Mouse (Mus musculus) adrenal gland, adult 2 months (tissue): ENCODE data around the gene Qrsl1. TPM values are rescaled to one million over a fixed set of nuclear protein-coding genes. Genes with fewer than 3 reads are reported as not detected.
A peak's percentile ranks its signal among the peaks of the same experiment; 100 is the strongest.
"Not testable (repeated sequence)": the region's sequence is repeated elsewhere in the genome, so short reads cannot be mapped to it uniquely, and the experiment has no call there.

ENCODE experiments used
- DNase-seq: peaks from one replicate; pipeline ENCODE4 v3.0.0; 2021
- long read RNA-seq: library from polyadenylated mRNA; stranded (forward); transcript quantifications from one replicate; pipeline ENCODE4 v2.0.0, GENCODE M21; 2021
- polyA plus RNA-seq: library from polyadenylated mRNA; depleted of rRNA; stranded (reverse); fragments of >200 nt; gene quantifications from 2 replicates; pipeline ENCODE4 v1.2.3, GENCODE M21; 2012; rRNA removed
- total RNA-seq, 2 experiments: library from RNA; stranded (reverse); gene quantifications; 2 replicates each; pipeline ENCODE4 v1.2.3; 2021

Qrsl1 gene
- total RNA-seq, result 10 to 100 TPM in 1 of 2 experiments, 1 to 10 TPM in 1; 9.3 to 12.0 TPM
- 4.7 and 4.8 TPM in 2 replicates for polyA plus RNA-seq
- long read RNA-seq, transcript Qrsl1-201 (11 exons, 1,981 nt), result major isoform, 11 of 11 reads
- long read RNA-seq, partial matches to known transcripts, result 0 of 11 reads
- long read RNA-seq, other reads (novel, unspliced or antisense), result 0 of 11 reads

DNA sequence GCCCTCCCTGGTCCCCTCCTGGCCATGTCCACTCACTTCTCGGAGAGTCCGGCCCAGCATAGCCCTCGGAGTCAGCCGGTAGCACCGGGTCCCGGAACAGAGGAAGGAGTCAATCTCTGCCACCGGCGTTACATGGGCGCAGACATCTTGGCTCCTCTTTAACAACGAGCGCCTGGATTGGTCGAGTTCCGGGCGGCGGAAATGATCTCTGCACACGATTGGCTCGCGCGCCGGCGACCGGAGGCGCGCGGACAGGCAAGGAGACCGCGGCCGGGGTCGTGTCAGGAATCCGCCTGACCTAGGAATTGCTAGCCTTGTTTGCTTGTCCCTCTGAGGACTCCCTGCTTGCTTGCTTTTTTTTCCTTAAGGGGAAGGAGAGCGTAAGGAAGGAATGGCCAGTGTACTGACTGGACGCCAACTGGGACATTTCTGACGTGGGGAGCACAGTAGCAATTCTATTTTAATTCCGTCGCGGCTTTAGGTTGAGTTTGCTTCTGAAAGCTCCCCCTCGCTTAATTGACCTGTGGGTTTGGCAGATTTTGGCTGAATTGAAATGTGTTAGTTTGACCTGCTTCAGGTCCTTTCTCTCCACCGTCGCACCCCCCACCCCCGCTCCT lies at the start of gene Qrsl1, which contains the start of gene Rtn4ip1:
Gene Qrsl1 (minus strand): TSS at position 168 of the 617 bp plus-strand sequence.
Gene Rtn4ip1 (plus strand): TSS at position 230 of the 617 bp plus-strand sequence.
- peak; percentile 96 for DNase-seq

- DNase-seq, result no peak
Measured at GRCm38 (mm10) chr10:43945435-43945834, 43.9 kb upstream of the Qrsl1 start.

GRCm38 (mm10) chr10:43943736-43944135 lies 42.2 kb upstream of the Qrsl1 start:
- DNase-seq, result peak; percentile 29

DNA sequence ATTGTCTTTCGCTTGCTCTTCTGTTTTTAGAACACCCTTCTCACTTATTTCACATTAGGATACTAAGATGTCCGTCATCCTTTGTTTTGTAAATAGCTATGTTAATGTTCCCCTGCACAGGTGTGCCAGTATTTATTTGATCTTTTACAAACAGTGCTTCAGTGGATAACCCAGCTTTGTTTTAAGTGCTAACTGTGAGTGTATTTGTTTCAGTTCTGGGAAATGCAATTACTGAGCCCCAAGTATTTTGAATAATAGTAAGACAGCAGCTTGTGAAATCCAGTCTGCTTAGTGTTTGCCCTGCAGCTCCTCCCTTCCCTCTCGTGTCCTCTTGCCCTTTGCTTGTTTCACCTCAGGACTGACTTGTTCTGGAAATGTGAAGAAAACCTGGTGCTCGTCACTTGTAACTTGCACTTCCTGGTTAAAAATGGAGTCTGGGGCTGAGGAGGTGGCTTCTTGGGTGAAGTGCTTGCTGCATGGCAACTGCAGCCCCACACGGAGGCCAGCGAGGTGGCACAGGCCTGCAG lies 37.7 kb upstream of the Qrsl1 start:
- no peak for DNase-seq

DNA sequence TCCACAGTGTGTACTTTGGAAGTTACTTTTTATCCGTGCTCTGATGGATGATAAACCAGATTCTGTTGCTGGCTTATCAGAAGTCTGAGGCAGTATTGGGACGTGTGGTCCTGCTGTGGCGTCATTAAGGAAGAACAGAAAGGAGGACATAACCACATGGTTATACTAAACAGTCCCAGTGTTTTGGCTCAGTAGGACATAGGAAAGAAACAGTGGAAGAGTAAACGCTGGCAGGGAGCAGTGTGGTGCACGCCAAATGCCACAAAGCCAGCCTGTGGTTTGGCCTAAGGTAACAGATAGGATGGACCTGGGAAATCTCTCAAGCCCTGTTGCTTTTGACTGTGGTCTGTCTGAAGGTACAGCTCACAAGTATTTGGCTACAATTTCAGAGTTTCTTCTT lies 27.1 kb upstream of the Qrsl1 start:
- DNase-seq, result no peak

- DNase-seq, result no peak
Measured at GRCm38 (mm10) chr10:43927736-43928135, 26.2 kb upstream of the Qrsl1 start.

- not testable (repeated sequence) for DNase-seq
Measured at GRCm38 (mm10) chr10:43925776-43926175, 24.2 kb upstream of the Qrsl1 start.

- no peak for DNase-seq
Measured at GRCm38 (mm10) chr10:43923096-43923495, 21.6 kb upstream of the Qrsl1 start.

DNA sequence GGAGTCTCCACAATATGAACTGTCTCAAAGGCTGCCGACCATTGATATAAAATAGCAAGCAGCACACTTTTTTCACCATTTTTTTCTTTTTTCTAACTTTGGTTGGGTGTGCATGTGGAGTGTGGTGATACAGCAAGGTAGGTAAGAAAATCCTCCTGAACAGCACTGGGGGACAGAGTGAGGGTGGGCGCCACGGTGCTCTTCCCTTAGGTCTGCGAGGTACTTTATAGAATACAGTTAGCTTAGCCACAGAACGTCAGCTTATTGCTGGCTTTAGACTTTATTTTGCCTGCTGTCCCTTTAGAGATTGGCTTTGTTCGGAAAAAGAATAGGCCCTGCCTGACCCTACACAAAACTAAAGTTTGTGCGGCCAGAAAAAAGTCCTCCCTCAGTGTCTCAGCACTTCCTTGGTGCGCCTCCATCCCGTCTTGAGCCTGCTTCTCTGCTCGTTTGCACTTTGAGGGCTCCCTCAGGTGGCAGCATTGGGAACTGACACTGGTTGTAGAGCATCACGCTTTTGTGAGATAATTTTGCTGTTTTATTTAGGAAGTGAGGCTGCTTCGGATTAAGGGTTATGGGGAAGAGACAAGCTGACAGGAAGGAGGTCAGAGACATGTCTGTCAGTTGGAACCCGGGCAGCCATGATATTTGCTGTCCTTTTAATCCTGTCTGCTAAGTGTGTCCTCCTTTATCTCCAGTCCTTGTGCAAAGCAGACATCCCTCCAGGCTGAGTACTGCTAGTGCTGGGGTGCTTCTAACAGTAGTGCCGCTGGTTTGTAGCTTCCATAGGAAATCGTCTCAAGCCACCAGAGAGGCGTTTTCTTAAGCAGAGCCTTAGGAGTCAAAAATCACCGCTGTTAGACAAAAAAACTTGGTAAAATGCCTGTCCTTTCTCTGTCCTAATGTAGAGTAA lies 17.4 kb upstream of the Qrsl1 start:
- DNase-seq, result peak; percentile 69

GRCm38 (mm10) chr10:43916737-43917136 lies 15.2 kb upstream of the Qrsl1 start:
- DNase-seq, result no peak

- DNase-seq, result no peak
Measured at GRCm38 (mm10) chr10:43916181-43916580, 14.6 kb upstream of the Qrsl1 start.

GRCm38 (mm10) chr10:43912236-43912635 lies 10.7 kb upstream of the Qrsl1 start:
- DNase-seq, result no peak

GRCm38 (mm10) chr10:43910873-43911142 lies 9.3 kb upstream of the Qrsl1 start:
- DNase-seq, result no peak

- no peak for DNase-seq
Measured at GRCm38 (mm10) chr10:43910032-43910872, 8.7 kb upstream of the Qrsl1 start.

GRCm38 (mm10) chr10:43904569-43904968 lies 3.0 kb upstream of the Qrsl1 start:
- no peak for DNase-seq

- no peak for DNase-seq
Measured at GRCm38 (mm10) chr10:43900883-43901570, 518 bp downstream of the Qrsl1 start.

- no peak for DNase-seq
Measured at GRCm38 (mm10) chr10:43898276-43898675, 3.3 kb downstream of the Qrsl1 start.

- DNase-seq, result no peak
Measured at GRCm38 (mm10) chr10:43896065-43896464, 5.5 kb downstream of the Qrsl1 start.

- no peak for DNase-seq
Measured at GRCm38 (mm10) chr10:43892971-43893370, 8.6 kb downstream of the Qrsl1 start.

DNA sequence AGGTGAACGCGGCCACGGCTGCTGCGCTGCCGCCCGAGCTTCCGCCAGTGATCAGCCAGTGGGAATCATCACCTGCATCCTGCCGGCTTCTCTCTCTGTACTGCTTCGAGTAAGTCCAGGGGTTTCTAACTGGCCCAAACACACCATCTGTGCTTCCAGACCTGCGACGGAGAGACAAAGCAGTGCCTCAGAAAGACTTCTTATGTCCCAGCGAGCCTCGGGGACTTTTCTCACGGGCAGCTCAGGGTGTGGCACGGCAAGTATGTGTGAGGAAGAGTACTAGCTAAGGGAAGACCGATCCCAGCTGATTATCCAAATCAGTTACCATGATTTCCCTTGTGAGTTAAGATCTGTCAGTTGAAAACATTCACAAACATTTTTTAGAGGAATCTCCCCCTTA lies 12.6 kb downstream of the Qrsl1 start:
- DNase-seq, result no peak

- no peak for DNase-seq
Measured at GRCm38 (mm10) chr10:43887676-43888075, 13.9 kb downstream of the Qrsl1 start.
